Mouse (Mus musculus): Measurements from ENCODE around the gene Exoc7. TPM values are rescaled to one million over a fixed set of nuclear protein-coding genes. Genes with fewer than 3 reads are reported as not detected.

Gene Exoc7
- total and polyA plus RNA-seq, 3 experiments = 45.4 to 526 (median 49.0) TPM

DNA sequence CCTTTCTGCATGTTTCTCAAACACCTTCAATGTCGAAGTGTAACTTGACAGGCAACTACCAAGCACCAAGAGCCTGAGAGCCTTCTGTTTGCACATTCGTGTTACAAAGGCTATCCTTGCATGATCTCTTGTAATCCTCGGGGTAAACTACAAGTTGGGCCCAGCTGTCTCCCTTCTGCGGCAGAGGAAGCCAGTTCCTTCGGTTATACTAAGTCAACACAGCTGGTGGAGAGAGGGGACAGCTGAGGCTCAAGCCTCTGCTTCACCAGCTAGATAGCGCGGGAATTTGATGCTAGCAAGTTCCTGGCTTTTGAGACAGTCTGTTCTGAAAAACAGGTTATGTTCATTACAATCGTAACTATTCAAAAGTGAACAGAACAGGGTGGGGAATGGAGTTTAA, 5.3 kb upstream of the Exoc7 start:
- Histone ChIP-seq H3K36me3 (ENCODE audit: control insufficient read depth in 1 of 2, insufficient read depth in 2 of 2, low read length in 2 of 2) (peaks cover 0 to 11% of the 10 kb centered on the region in 2 experiments; a peak in 2 of 4 replicates), H3K9ac (ENCODE audit: control insufficient read depth, low read depth, low read length, poor library complexity, severe bottlenecking) (no peak overlapping the region), H3K27ac (ENCODE audit: control insufficient read depth, low read depth, low read length) (no peak overlapping the region), H3K4me3 (ENCODE audit: control insufficient read depth in 1 of 2, insufficient read depth in 1 of 2, low read depth in 2 of 2, low read length in 2 of 2) (no peak overlapping the region), H3K79me2 (ENCODE audit: control insufficient read depth, insufficient read depth, low read length, poor library complexity) (no peaks in the 10 kb centered on the region), H3K4me1 (ENCODE audit: control insufficient read depth in 1 of 2, insufficient read depth in 2 of 2, low read length in 2 of 2) (peaks cover 9 to 13% of the 10 kb centered on the region in 2 experiments), H3K27me3 (ENCODE audit: control insufficient read depth in 1 of 2, insufficient read depth in 2 of 2, low read length in 2 of 2) (no peaks in the 10 kb centered on the region), H3K9me3 (replicated peaks; ENCODE audit: insufficient read depth, low read length) (no peaks in the 10 kb centered on the region)
- DNase-seq (ENCODE audit: low read depth, low spot score) = no peak
- TF ChIP-seq UBTF (IDR thresholded peaks at IDR 0.05; ENCODE audit: borderline replicate concordance, insufficient read depth, low read depth, low read length) (no peak), ZNF384 (IDR thresholded peaks at IDR 0.05; ENCODE audit: low read depth, low read length) (no peak), MXI1 (IDR thresholded peaks at IDR 0.05; ENCODE audit: low read depth, low read length) (no peak), CHD2 (IDR thresholded peaks at IDR 0.05; ENCODE audit: low read length) (no peak), MEF2A (IDR thresholded peaks at IDR 0.05; ENCODE audit: extremely low read depth, insufficient replicate concordance, low read depth, low read length, poor library complexity, severe bottlenecking) (no peak), TBP (IDR thresholded peaks at IDR 0.05; ENCODE audit: low read depth, low read length) (no peak), RAD21 (IDR thresholded peaks at IDR 0.05; ENCODE audit: low read depth, low read length) (no peak), NRF1 (IDR thresholded peaks at IDR 0.05; ENCODE audit: insufficient read depth, low read depth, low read length, poor library complexity, severe bottlenecking) (no peak), EP300 (IDR thresholded peaks at IDR 0.05; ENCODE audit: low read depth in 1 of 2, low read length in 2 of 2) (no peak), MAFK (IDR thresholded peaks at IDR 0.05; ENCODE audit: borderline replicate concordance, low read depth, low read length) (no peak), ETS1 (IDR thresholded peaks at IDR 0.05; ENCODE audit: low read depth, low read length) (no peak), KAT2A (conservative IDR thresholded peaks at IDR 0.05; ENCODE audit: low read depth, low read length) (no peak), MAZ (IDR thresholded peaks at IDR 0.05; ENCODE audit: low read depth, low read length) (no peak), SIN3A (IDR thresholded peaks at IDR 0.05; ENCODE audit: low read length) (no peak), ELF1 (IDR thresholded peaks at IDR 0.05; ENCODE audit: low read depth, low read length) (no peak), CHD1 (IDR thresholded peaks at IDR 0.05; ENCODE audit: low read depth, low read length) (no peak), MAX (IDR thresholded peaks at IDR 0.05; ENCODE audit: low read length) (no peak)

DNA sequence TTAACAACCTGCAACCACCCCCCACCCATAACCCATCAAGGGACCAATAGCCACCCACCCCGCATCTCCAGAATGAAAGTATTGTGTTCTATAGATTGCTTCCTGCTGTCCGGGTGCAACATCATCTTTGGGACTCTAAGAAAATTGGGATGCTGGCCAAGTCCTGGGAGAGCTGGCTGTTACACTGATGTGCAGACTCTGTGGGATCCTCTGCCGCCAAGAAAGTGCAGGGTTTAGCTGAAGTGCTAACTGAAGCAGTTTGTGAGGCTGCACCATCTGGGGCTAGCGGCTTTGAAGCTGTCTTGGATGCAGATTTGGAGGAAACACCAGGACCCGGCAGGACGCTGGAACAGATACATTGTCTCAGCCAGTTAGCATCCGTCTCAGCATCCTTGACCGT, 4.1 kb upstream of the Exoc7 start:
- no peak overlapping the region for H3K4me3 ChIP-seq (ENCODE audit: control insufficient read depth in 1 of 2, insufficient read depth in 1 of 2, low read depth in 2 of 2, low read length in 2 of 2)
- peaks cover 9 to 13% of the 10 kb centered on the region in 2 experiments for H3K4me1 ChIP-seq (ENCODE audit: control insufficient read depth in 1 of 2, insufficient read depth in 2 of 2, low read length in 2 of 2)
- TF ChIP-seq ZMIZ1 (IDR thresholded peaks at IDR 0.05; ENCODE audit: low read depth, low read length) (no peak), MYC (IDR thresholded peaks at IDR 0.05; ENCODE audit: low read depth, low read length) (no peak), USF1 (IDR thresholded peaks at IDR 0.05; ENCODE audit: low read depth, low read length) (no peak), TCF12 (IDR thresholded peaks at IDR 0.05; ENCODE audit: low read depth, low read length) (no peak), ZNF384 (IDR thresholded peaks at IDR 0.05; ENCODE audit: low read depth, low read length) (no peak), E2F4 (IDR thresholded peaks at IDR 0.05; ENCODE audit: borderline replicate concordance, low read depth, low read length) (no peak), MYB (IDR thresholded peaks at IDR 0.05; ENCODE audit: low read depth, low read length) (no peak), MXI1 (IDR thresholded peaks at IDR 0.05; ENCODE audit: low read depth, low read length) (no peak), CHD2 (IDR thresholded peaks at IDR 0.05; ENCODE audit: low read length) (no peak), TAL1 (IDR thresholded peaks at IDR 0.05; ENCODE audit: low read length) (no peak), BHLHE40 (IDR thresholded peaks at IDR 0.05; ENCODE audit: borderline replicate concordance, low read depth, low read length) (no peak), HCFC1 (IDR thresholded peaks at IDR 0.05; ENCODE audit: low read depth, low read length) (no peak), ZKSCAN1 (IDR thresholded peaks at IDR 0.05; ENCODE audit: low read depth, low read length) (no peak), MAX (IDR thresholded peaks at IDR 0.05; ENCODE audit: low read length) (no peak), RCOR1 (IDR thresholded peaks at IDR 0.05; ENCODE audit: low read depth, low read length) (no peak)
- DNase-seq (ENCODE audit: low read depth, low spot score) = no peak
- H3K79me2 ChIP-seq (ENCODE audit: control insufficient read depth, insufficient read depth, low read length, poor library complexity) = peaks cover 3% of the 10 kb centered on the region; the same call in 1 of the 2 replicates
- H3K27me3 ChIP-seq (ENCODE audit: control insufficient read depth in 1 of 2, insufficient read depth in 2 of 2, low read length in 2 of 2) = no peaks in the 10 kb centered on the region
- H3K9me3 ChIP-seq (replicated peaks; ENCODE audit: insufficient read depth, low read length) = no peaks in the 10 kb centered on the region
- H3K9ac ChIP-seq (ENCODE audit: control insufficient read depth, low read depth, low read length, poor library complexity, severe bottlenecking) = no peak overlapping the region
- H3K27ac ChIP-seq (ENCODE audit: control insufficient read depth, low read depth, low read length) = no peak overlapping the region
- H3K36me3 ChIP-seq (ENCODE audit: control insufficient read depth in 1 of 2, insufficient read depth in 2 of 2, low read length in 2 of 2) = peaks cover 0 to 11% of the 10 kb centered on the region in 2 experiments; a peak in 2 of 4 replicates
